Mouse (Mus musculus) forebrain, embryonic 14.5 days (tissue): ENCODE data around the gene Porcn. TPM values are rescaled to one million over a fixed set of nuclear protein-coding genes. Genes with fewer than 3 reads are reported as not detected.

ENCODE experiments used
- ATAC-seq: fragments of 200-750 bp; cut with Nextera tagmentation; 2 replicates; pipeline ENCODE4 v1.8.0; 2017; ENCODE audit warnings: mild to moderate bottlenecking, moderate library complexity
- DNase-seq: peaks from one replicate; pipeline ENCODE4 v3.0.0-alpha.2; 2015; ENCODE audit warnings: low spot score
- H3K27ac ChIP-seq: fragments of 300-500 bp; sonication (generic); 2 replicates; pipeline ENCODE4 v1.5.1; 2014; ENCODE audit warnings: low read depth, mild to moderate bottlenecking, control low read depth, low read length, moderate library complexity
- H3K27me3 ChIP-seq: fragments of 300-500 bp; sonication (generic); replicated peaks from 2 replicates; pipeline ENCODE4 v1.6.1; 2014; ENCODE audit warnings: low read length, control low read depth, mixed read lengths; ENCODE audit not compliant: control insufficient read depth, insufficient read depth
- H3K36me3 ChIP-seq: fragments of 300-500 bp; sonication (generic); 2 replicates; pipeline ENCODE4 v1.6.1; 2014; ENCODE audit warnings: low read length, control low read depth; ENCODE audit not compliant: control insufficient read depth, insufficient read depth
- H3K4me1 ChIP-seq: fragments of 300-500 bp; sonication (generic); 2 replicates; pipeline ENCODE4 v1.6.1; 2014; ENCODE audit warnings: antibody characterized with exemption, low read length, control low read depth; ENCODE audit not compliant: control insufficient read depth, insufficient read depth
- H3K4me2 ChIP-seq: fragments of 300-500 bp; sonication (generic); 2 replicates; pipeline ENCODE4 v1.6.1; 2014; ENCODE audit warnings: mild to moderate bottlenecking, control low read depth, low read length
- H3K4me3 ChIP-seq: fragments of 300-500 bp; sonication (generic); 2 replicates; pipeline ENCODE4 v1.5.1; 2014; ENCODE audit warnings: low read depth, low read length, control low read depth
- H3K9ac ChIP-seq: fragments of 300-500 bp; sonication (generic); 2 replicates; pipeline ENCODE4 v1.6.1; 2014; ENCODE audit warnings: mild to moderate bottlenecking, low read length, control low read depth, moderate library complexity
- H3K9me3 ChIP-seq: fragments of 300-500 bp; sonication (generic); replicated peaks from 2 replicates; pipeline ENCODE4 v1.6.1; 2016; ENCODE audit warnings: low read length, control low read depth, mixed read lengths; ENCODE audit not compliant: control insufficient read depth
- whole genome bisulfite sequencing: fragments of 180-500 bp; shearing (Covaris S2); extraction: QIAGEN DNeasy Blood & Tissue Kit; methylation state at CpG from one replicate; pipeline ENCODE4 v1.1.7; 2014; 5-methylcytosine and 5-hydroxymethylcytosine counted together
- polyA plus RNA-seq: library from polyadenylated mRNA; unstranded; fragments of >200 nt; fragmentation: Nextera tagmentation; extraction: Ambion mirVana; gene quantifications from 2 replicates; pipeline ENCODE4 v1.2.1, GENCODE M21; 2014

Porcn gene
- polyA plus RNA-seq, 1 experiment from 2014 or later = 35.4 TPM

GRCm38 (mm10) chrX:8167716-8168647, 38.3 kb downstream of the Porcn start:
- Histone ChIP-seq H3K27me3 (no peaks in the 10 kb centered on the region), H3K36me3 (peaks cover 10% of the 10 kb centered on the region; the same call in 1 of the 2 replicates), H3K4me2 (no peak overlapping the region), H3K9me3 (no peaks in the 10 kb centered on the region), H3K4me3 (no peak overlapping the region), H3K27ac (no peak overlapping the region), H3K9ac (no peak overlapping the region), H3K4me1 (no peaks in the 10 kb centered on the region)
- no peak for ATAC-seq
- DNase-seq = no peak
- WGBS = 90% methylated on average over 10 of the region's 10 CpGs

DNA sequence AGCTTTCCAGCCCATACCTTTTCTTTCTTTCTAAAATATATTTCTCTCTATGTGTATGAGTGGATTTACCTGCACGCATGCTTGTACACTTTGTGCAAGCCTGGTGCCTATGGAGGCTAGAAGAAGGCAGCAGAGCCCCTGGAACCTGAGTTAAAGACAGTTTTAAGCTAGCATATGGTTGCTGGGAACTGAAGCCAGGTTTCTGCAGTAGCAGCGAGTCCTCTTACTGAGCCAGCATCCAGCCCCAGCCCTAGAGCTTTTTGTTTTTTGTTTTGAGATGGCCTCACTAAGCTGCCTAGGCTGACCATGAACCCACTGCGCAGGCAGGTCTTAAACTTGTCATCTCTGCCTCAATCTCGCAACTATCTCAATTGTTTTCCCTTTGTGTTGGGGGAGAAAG, 41.9 kb downstream of the Porcn start:
- H3K9ac ChIP-seq = no peak overlapping the region
- no peak overlapping the region for H3K4me3 ChIP-seq
- no peaks in the 10 kb centered on the region for H3K27me3 ChIP-seq
- DNase-seq (no peak), ATAC-seq (no peak)
- no peak overlapping the region for H3K27ac ChIP-seq
- 89% methylated on average over 4 of the region's 4 CpGs for WGBS
- no peak overlapping the region for H3K4me2 ChIP-seq
- 0 out of 2 replicates have a peak, but pooled peaks cover 1% of the 10 kb centered on the region for H3K36me3 ChIP-seq
- H3K9me3 ChIP-seq = no peaks in the 10 kb centered on the region
- H3K4me1 ChIP-seq = no peaks in the 10 kb centered on the region

DNA sequence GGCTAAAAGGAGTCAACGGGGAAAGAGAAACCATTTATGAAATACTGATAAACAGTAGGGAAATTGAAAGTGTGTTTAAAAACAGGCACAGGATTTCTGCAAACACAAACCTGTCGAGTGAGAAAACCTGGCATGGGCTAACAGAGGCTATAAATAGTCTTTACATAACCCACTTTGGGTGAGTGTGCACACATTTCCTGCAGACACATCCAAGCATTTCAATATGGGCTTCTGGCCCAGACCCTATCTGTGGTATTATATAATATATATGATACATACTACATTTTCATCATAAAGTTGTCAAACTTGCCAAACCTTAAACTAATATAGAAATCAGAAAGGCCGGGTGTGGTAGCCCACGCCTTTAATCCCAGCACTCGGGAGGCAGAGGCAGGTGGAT, 43.2 kb downstream of the Porcn start:
- WGBS = 94% methylated on average over 5 of the region's 5 CpGs
- no peak overlapping the region for H3K9ac ChIP-seq
- DNase-seq = no peak
- no peaks in the 10 kb centered on the region for H3K4me1 ChIP-seq
- H3K27me3 ChIP-seq = no peaks in the 10 kb centered on the region
- H3K27ac ChIP-seq = no peak overlapping the region
- H3K4me2 ChIP-seq = no peak overlapping the region
- H3K4me3 ChIP-seq = no peak overlapping the region
- 0 out of 2 replicates have a peak, but pooled peaks cover 2% of the 10 kb centered on the region for H3K36me3 ChIP-seq
- no peaks in the 10 kb centered on the region for H3K9me3 ChIP-seq
- no peak for ATAC-seq

- H3K4me3 ChIP-seq = peak within 1 kb of the TSS; percentile 59
- WGBS = 32% methylated on average over 63 of the region's 65 CpGs
- no peaks in the 10 kb centered on the region for H3K9me3 ChIP-seq
- DNase-seq = peak; percentile 94
- H3K27me3 ChIP-seq = no peaks in the 10 kb centered on the region
- H3K4me1 ChIP-seq = peaks cover 3% of the 10 kb centered on the region
- H3K36me3 ChIP-seq = peaks cover 35% of the 10 kb centered on the region
- peak within 1 kb of the TSS; percentile 95 for H3K27ac ChIP-seq
- H3K9ac ChIP-seq = peak within 1 kb of the TSS; percentile 84
- peak within 1 kb of the TSS; percentile 64 for H3K4me2 ChIP-seq
- ATAC-seq = peak; percentile 97
Measured at GRCm38 (mm10) chrX:8145153-8145991, 61.0 kb downstream of the Porcn start, which contains the start of gene Rbm3. Gene Rbm3, minus strand, starts transcription at chrX:8145880.

Other genes starting within 250 kb of the Porcn start
- gene Gata1, start 228.5 kb downstream of the Porcn start, polyA plus RNA-seq = 0.11 and 0.19 TPM in 2 replicates
- 0.46 TPM in 1 of 2 replicates, not detected in the other for gene Glod5, start 188.0 kb downstream of the Porcn start, polyA plus RNA-seq
- 42.8 and 47.7 TPM in 2 replicates for gene Suv39h1, start 131.8 kb downstream of the Porcn start, polyA plus RNA-seq
- gene Was, start 116.0 kb downstream of the Porcn start, polyA plus RNA-seq = 0.15 and 0.33 TPM in 2 replicates
- 35.2 and 43.2 TPM in 2 replicates for gene Wdr13, start 73.6 kb downstream of the Porcn start, polyA plus RNA-seq
- gene Rbm3, start 60.6 kb downstream of the Porcn start, polyA plus RNA-seq = 388 and 477 TPM in 2 replicates
- gene Tbc1d25, start 30.3 kb downstream of the Porcn start, polyA plus RNA-seq = 19.7 and 26.5 TPM in 2 replicates
- gene Ebp, start 13.0 kb downstream of the Porcn start, polyA plus RNA-seq = 25.3 and 28.5 TPM in 2 replicates
- gene Ftsj1, start 45.9 kb upstream of the Porcn start, polyA plus RNA-seq = 60.9 and 63.6 TPM in 2 replicates
- gene Slc38a5, start 64.6 kb upstream of the Porcn start, polyA plus RNA-seq = 42.8 and 48.3 TPM in 2 replicates
- not detected in 2 replicates for gene Ssxb10, start 120.9 kb upstream of the Porcn start, polyA plus RNA-seq
- not detected in 2 replicates for gene Ssxb9, start 160.5 kb upstream of the Porcn start, polyA plus RNA-seq
- not detected in 2 replicates for gene Ssxb1, start 206.8 kb upstream of the Porcn start, polyA plus RNA-seq